Mouse (Mus musculus): Measurements from ENCODE around the gene Pibf1.
A peak's percentile ranks its signal among the peaks of the same experiment; 100 is the strongest.

Gene Pibf1

GRCm38 (mm10) chr14:99127509-99127908 lies 28.3 kb downstream of the Pibf1 start:
- H3K27me3 ChIP-seq (ENCODE audit: insufficient read depth, low read length): no peaks in the 10 kb centered on the region
- TF ChIP-seq CTCF (conservative IDR thresholded peaks at IDR 0.05; ENCODE audit: low read length): no peak
- TF ChIP-seq POU5F1 (IDR thresholded peaks at IDR 0.05; ENCODE audit: borderline replicate concordance, low read length): no peak
- TF ChIP-seq NANOG (IDR thresholded peaks at IDR 0.05; ENCODE audit: borderline replicate concordance, low read length): no peak
- no peak overlapping the region for H3K4me3 ChIP-seq (replicated peaks; ENCODE audit: low read length)
- H3K4me1 ChIP-seq (replicated peaks; ENCODE audit: low read depth, low read length): no peaks in the 10 kb centered on the region
- H3K36me3 ChIP-seq (ENCODE audit: insufficient read depth, low read length): peaks cover 10% of the 10 kb centered on the region
- no peaks in the 10 kb centered on the region for H3K9me3 ChIP-seq (ENCODE audit: low read length)

DNA sequence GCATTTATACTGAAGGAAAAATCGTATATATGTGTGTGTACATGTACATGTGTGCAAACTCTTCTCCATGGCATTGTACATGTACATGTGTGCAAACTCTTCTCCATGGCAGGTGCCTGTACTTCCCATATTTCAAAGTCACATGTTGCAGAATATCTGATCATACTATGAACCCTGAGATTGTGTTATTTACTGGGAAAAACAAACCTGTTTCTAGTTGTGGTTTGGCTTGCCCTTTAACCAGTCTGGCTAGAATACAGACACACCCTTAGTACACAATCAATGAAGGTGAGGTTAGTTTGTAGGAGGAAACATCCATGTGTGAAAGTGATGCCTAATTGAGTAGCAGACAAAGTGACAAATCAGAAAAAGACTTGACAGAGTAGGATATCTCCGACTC lies 29.8 kb downstream of the Pibf1 start:
- Histone ChIP-seq H3K4me1 (replicated peaks; ENCODE audit: low read depth, low read length) (no peaks in the 10 kb centered on the region), H3K36me3 (ENCODE audit: insufficient read depth, low read length) (peaks cover 10% of the 10 kb centered on the region), H3K27me3 (ENCODE audit: insufficient read depth, low read length) (no peaks in the 10 kb centered on the region), H3K9me3 (ENCODE audit: low read length) (no peaks in the 10 kb centered on the region), H3K4me3 (replicated peaks; ENCODE audit: low read length) (no peak overlapping the region)
- no peak for TF ChIP-seq POU5F1 (IDR thresholded peaks at IDR 0.05; ENCODE audit: borderline replicate concordance, low read length)
- no peak for TF ChIP-seq CTCF (conservative IDR thresholded peaks at IDR 0.05; ENCODE audit: low read length)
- TF ChIP-seq NANOG (IDR thresholded peaks at IDR 0.05; ENCODE audit: borderline replicate concordance, low read length): no peak

GRCm38 (mm10) chr14:99134048-99134447 lies 34.8 kb downstream of the Pibf1 start:
- Histone ChIP-seq H3K36me3 (ENCODE audit: insufficient read depth, low read length) (peaks cover 21% of the 10 kb centered on the region), H3K9me3 (ENCODE audit: low read length) (no peaks in the 10 kb centered on the region), H3K4me3 (replicated peaks; ENCODE audit: low read length) (no peak overlapping the region), H3K4me1 (replicated peaks; ENCODE audit: low read depth, low read length) (peaks cover 5% of the 10 kb centered on the region), H3K27me3 (ENCODE audit: insufficient read depth, low read length) (no peaks in the 10 kb centered on the region)
- no peak for TF ChIP-seq CTCF (conservative IDR thresholded peaks at IDR 0.05; ENCODE audit: low read length)
- TF ChIP-seq POU5F1 (IDR thresholded peaks at IDR 0.05; ENCODE audit: borderline replicate concordance, low read length): no peak
- TF ChIP-seq NANOG (IDR thresholded peaks at IDR 0.05; ENCODE audit: borderline replicate concordance, low read length): no peak

- no peaks in the 10 kb centered on the region for H3K27me3 ChIP-seq (ENCODE audit: insufficient read depth, low read length)
- no peaks in the 10 kb centered on the region for H3K9me3 ChIP-seq (ENCODE audit: low read length)
- H3K4me3 ChIP-seq (replicated peaks; ENCODE audit: low read length): no peak overlapping the region
- no peak for TF ChIP-seq POU5F1 (IDR thresholded peaks at IDR 0.05; ENCODE audit: borderline replicate concordance, low read length)
- no peak for TF ChIP-seq NANOG (IDR thresholded peaks at IDR 0.05; ENCODE audit: borderline replicate concordance, low read length)
- TF ChIP-seq CTCF (conservative IDR thresholded peaks at IDR 0.05; ENCODE audit: low read length): no peak
- H3K4me1 ChIP-seq (replicated peaks; ENCODE audit: low read depth, low read length): peaks cover 5% of the 10 kb centered on the region
- H3K36me3 ChIP-seq (ENCODE audit: insufficient read depth, low read length): peaks cover 24% of the 10 kb centered on the region
Measured at GRCm38 (mm10) chr14:99135761-99136160, 36.5 kb downstream of the Pibf1 start.

DNA sequence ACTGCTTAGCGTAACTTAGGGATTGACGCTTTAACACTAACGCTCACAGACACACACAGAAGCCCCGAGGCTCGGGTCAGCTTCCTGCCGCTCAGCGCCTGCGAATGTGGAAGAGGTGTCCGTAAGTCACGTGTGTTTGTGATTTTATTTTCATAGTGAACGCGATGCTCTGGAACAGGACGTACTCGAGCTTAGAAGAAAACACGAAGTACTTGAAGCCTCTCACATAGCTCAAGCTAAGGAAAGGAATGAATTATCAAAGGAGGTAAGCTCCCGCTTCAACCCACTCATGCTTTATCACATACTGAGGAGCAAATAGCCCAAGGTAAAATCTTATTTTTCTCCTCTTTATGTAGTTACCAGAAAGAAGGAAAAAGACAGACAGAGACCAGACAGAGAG lies 37.1 kb downstream of the Pibf1 start:
- no peaks in the 10 kb centered on the region for H3K9me3 ChIP-seq (ENCODE audit: low read length)
- no peak overlapping the region for H3K4me3 ChIP-seq (replicated peaks; ENCODE audit: low read length)
- no peaks in the 10 kb centered on the region for H3K27me3 ChIP-seq (ENCODE audit: insufficient read depth, low read length)
- TF ChIP-seq CTCF (conservative IDR thresholded peaks at IDR 0.05; ENCODE audit: low read length) (no peak), POU5F1 (IDR thresholded peaks at IDR 0.05; ENCODE audit: borderline replicate concordance, low read length) (no peak), NANOG (IDR thresholded peaks at IDR 0.05; ENCODE audit: borderline replicate concordance, low read length) (no peak)
- H3K4me1 ChIP-seq (replicated peaks; ENCODE audit: low read depth, low read length): peaks cover 5% of the 10 kb centered on the region
- peaks cover 20% of the 10 kb centered on the region for H3K36me3 ChIP-seq (ENCODE audit: insufficient read depth, low read length)

GRCm38 (mm10) chr14:99140036-99140435 lies 40.8 kb downstream of the Pibf1 start:
- TF ChIP-seq CTCF (conservative IDR thresholded peaks at IDR 0.05; ENCODE audit: low read length) (no peak), NANOG (IDR thresholded peaks at IDR 0.05; ENCODE audit: borderline replicate concordance, low read length) (no peak), POU5F1 (IDR thresholded peaks at IDR 0.05; ENCODE audit: borderline replicate concordance, low read length) (no peak)
- no peaks in the 10 kb centered on the region for H3K27me3 ChIP-seq (ENCODE audit: insufficient read depth, low read length)

GRCm38 (mm10) chr14:99141786-99142633 lies 42.8 kb downstream of the Pibf1 start:
- peaks cover 21% of the 10 kb centered on the region for H3K4me1 ChIP-seq (replicated peaks; ENCODE audit: low read depth, low read length)
- no peak overlapping the region for H3K4me3 ChIP-seq (replicated peaks; ENCODE audit: low read length)
- TF ChIP-seq NANOG (IDR thresholded peaks at IDR 0.05; ENCODE audit: borderline replicate concordance, low read length): no peak
- TF ChIP-seq POU5F1 (IDR thresholded peaks at IDR 0.05; ENCODE audit: borderline replicate concordance, low read length): no peak
- peak; percentile 74 for TF ChIP-seq CTCF (conservative IDR thresholded peaks at IDR 0.05; ENCODE audit: low read length)
- no peaks in the 10 kb centered on the region for H3K9me3 ChIP-seq (ENCODE audit: low read length)
- no peaks in the 10 kb centered on the region for H3K27me3 ChIP-seq (ENCODE audit: insufficient read depth, low read length)
- H3K36me3 ChIP-seq (ENCODE audit: insufficient read depth, low read length): peaks cover 7% of the 10 kb centered on the region

More at GRCm38 (mm10) chr14:99140036-99140435, 40.8 kb downstream of the Pibf1 start:
- peaks cover 25% of the 10 kb centered on the region for H3K4me1 ChIP-seq (replicated peaks; ENCODE audit: low read depth, low read length)
- no peak overlapping the region for H3K4me3 ChIP-seq (replicated peaks; ENCODE audit: low read length)
- H3K9me3 ChIP-seq (ENCODE audit: low read length): no peaks in the 10 kb centered on the region
- H3K36me3 ChIP-seq (ENCODE audit: insufficient read depth, low read length): peaks cover 16% of the 10 kb centered on the region

- peaks cover 14% of the 10 kb centered on the region for H3K36me3 ChIP-seq (ENCODE audit: insufficient read depth, low read length)
- H3K9me3 ChIP-seq (ENCODE audit: low read length): peaks cover 4% of the 10 kb centered on the region
- H3K4me3 ChIP-seq (replicated peaks; ENCODE audit: low read length): no peak overlapping the region
- H3K4me1 ChIP-seq (replicated peaks; ENCODE audit: low read depth, low read length): peaks cover 18% of the 10 kb centered on the region
- TF ChIP-seq POU5F1 (IDR thresholded peaks at IDR 0.05; ENCODE audit: borderline replicate concordance, low read length): no peak
- no peak for TF ChIP-seq CTCF (conservative IDR thresholded peaks at IDR 0.05; ENCODE audit: low read length)
- no peak for TF ChIP-seq NANOG (IDR thresholded peaks at IDR 0.05; ENCODE audit: borderline replicate concordance, low read length)
- no peaks in the 10 kb centered on the region for H3K27me3 ChIP-seq (ENCODE audit: insufficient read depth, low read length)
Measured at GRCm38 (mm10) chr14:99146841-99147240, 47.6 kb downstream of the Pibf1 start.
